Mouse (Mus musculus): ENCODE data around the gene Tuba8. TPM values are rescaled to one million over a fixed set of nuclear protein-coding genes. Genes with fewer than 3 reads are reported as not detected.

Tuba8 gene
- total RNA-seq, 4 experiments from 2014 or later = 6.5 to 7.9 (median 7.0) TPM

Other genes starting within 250 kb of the Tuba8 start
- 100 to 1,000 TPM in 1 of 4 experiments, 10 to 100 TPM in 3; 78.3 to 102 (median 90.8) TPM for gene Mical3, start 79.7 kb upstream of the Tuba8 start, total RNA-seq (2022)
- 10 to 100 TPM; 12.1 to 14.2 (median 13.1) TPM for gene Pex26, start 27.0 kb upstream of the Tuba8 start, total RNA-seq (2022)
- gene Usp18, start 35.2 kb downstream of the Tuba8 start, total RNA-seq (2022) = 1 to 10 TPM in 2 of 4 experiments, under 1 TPM in 1, not detected in 1; 0.50 to 3.1 (median 2.8) TPM
- gene Slc6a13, start 89.5 kb downstream of the Tuba8 start, total RNA-seq (2022) = 10 to 100 TPM; 10.7 to 18.0 (median 14.9) TPM
- 1 to 10 TPM; 1.5 to 4.5 (median 2.6) TPM for gene Slc6a12, start 132.4 kb downstream of the Tuba8 start, total RNA-seq (2022)